Mouse (Mus musculus): Measurements from ENCODE around the gene Gp1ba.

DNA sequence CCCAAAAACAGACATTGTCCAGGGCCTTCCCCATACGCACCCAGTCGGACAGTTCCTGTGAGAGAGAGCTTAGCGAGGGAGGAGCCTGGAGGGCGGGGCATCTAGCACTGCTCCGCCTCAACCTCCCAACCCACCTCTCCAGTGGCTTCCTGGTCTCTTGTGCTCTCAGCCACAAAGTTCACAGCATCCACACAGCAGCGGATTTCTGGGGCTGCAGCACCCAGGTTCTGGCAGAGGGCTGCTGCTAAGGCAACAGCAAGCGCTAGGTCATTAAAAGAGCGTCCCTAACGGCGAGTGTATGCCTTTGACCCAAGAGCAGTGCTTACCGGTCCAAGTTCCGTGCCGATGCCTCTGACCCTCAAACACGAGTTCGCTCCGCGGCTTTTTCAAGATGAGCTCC, 23.8 kb upstream of the Gp1ba start:
- TF ChIP-seq CTCF (IDR thresholded peaks at IDR 0.05; ENCODE audit: low read depth, low read length) (no peak), TAL1 (conservative IDR thresholded peaks at IDR 0.05; ENCODE audit: low read depth, low read length) (no peak), GATA1 (IDR thresholded peaks at IDR 0.05; ENCODE audit: borderline replicate concordance, low read length) (no peak)

Data from G1E (cell line).